Mouse (Mus musculus) frontal cortex, postnatal 14 days (tissue): ENCODE measurements around the gene Foxf1.

ENCODE experiments used
- DNase-seq, 2 experiments: peaks; one replicate each; pipeline ENCODE4 v3.0.0; 2022; ENCODE audit warnings: low spot score in 2 of 2

Gene Foxf1

DNA sequence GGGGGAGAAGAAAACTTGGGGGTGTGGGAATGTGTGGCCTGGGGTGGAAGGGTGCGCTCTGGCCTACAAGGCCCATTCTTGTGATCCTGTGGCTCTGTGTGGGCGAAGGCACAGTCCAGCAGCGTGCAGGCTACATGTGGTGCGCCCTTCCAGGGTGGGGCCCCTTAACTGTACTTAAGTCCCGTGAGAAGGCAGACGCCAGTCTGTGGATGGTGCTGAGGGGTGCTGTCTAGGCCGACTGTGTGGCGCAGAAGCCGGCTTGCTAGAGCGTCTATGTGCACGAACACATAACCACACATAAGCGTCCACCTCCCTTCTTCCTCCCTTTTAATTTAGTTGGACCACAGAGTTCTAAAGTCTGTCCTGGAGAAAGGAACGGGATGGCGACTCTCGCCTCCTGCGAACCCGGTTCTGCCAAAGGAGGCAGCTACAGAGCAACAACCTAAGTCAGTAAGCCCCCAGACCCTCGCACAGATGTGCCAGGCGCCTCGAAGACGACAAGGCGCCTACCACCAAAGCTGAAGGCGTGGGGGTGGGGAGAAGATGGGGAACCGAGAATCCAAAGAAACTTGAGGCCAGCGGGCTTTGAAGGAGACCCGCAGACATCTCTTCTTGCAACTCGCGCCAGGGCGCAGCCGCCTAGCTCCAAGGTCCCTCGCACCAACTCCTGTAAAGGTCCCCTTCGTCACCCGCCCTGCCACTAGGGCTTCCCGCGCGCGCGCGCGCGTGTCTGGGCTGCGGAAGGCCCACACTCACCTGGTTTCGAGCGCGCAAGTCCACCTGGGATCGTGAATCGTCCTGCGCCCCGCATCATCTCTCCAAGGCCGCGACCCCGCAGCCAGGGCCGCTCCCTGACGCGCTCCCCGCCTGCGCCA, 1.7 kb upstream of the Foxf1 start:
- no peak for DNase-seq

DNA sequence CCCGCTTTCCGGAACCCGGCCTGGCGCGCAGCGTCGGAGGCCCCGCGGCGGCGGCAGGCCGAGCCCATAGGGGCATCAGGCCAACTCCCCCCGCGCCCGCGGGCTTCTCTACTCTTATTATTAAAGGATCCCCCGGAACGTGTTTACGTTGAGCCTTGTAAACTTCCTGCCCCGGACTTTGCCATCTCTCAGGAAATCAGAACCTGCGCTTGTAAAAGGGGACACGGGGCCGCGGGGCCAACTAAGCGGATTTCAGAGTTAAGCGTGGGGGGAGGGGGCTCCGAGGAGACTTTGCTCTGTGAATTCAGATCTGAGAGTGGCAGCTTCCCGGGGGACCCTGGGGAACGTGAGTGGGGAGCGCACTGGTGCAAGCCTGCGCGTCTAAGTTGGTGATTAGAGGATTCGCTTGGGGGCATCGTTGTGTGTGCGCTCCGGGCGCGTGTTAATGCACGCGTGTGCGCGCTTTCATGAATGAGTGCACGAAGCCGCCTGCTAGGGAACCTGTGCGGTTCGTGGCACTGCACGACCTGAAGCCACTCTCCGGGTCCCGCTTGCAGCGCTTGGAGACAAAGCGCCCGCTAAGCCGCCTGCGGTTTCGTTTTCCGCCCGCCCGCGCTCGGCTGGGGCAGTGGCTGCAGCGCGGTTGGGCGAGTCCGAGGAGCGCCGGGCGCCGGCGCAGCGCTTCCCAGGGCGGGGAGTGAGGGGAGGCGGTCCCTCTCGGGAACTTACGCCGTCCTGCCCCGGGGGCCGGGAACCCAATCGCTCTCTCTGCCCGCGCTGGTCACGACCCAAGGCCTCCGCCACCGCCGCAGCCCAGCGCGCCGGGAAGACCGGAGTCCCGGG, 872 bp upstream of the Foxf1 start:
- no peak for DNase-seq

DNA sequence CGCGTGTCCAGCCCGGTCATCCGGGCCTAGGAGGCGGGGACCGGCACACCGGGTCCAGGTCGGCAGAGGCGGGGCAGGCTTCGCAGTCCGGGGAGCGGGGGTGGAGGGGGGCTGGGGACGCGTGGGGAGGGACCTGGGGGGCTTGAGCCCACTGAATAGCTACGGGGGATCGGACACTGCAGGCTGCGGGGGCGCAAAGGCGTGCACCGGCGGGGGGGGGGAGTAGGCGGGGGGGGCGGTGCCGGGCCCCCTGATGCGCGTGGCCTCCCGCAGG, 313 bp upstream of the Foxf1 start:
- no peak for DNase-seq

DNA sequence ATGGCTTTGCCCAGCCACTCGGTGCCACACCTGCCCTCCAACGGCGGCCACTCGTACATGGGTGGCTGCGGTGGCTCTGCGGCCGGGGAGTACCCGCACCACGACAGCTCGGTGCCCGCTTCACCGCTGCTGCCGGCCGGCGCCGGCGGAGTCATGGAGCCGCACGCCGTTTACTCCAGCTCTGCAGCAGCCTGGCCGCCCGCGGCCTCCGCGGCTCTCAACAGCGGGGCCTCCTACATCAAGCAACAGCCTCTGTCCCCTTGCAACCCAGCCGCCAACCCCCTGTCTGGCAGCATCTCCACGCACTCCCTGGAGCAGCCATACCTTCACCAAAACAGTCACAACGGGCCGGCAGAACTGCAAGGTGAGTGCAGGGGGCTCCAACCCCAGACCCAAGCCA, 825 bp downstream of the Foxf1 start:
- DNase-seq: no peak

DNA sequence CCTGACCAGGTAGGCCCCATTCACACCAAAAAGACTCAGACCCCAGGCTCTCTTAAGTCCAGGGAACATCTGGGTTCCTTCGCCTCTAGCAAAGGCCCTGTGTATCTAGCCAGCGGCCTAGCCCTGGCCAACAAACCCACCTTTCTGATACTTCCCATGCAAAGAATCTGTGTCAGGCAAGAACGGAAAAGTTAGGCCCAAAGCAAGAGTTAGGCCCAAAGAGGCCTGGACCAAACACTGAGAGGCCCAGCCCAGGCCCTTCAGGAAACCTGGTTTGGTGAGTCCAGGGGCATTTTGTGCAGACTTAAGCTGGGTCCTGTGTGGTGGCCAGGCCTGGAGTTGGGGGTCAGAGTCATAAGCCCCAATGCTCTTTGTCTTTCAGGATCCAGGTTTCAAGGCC, 1.4 kb downstream of the Foxf1 start:
- no peak for DNase-seq

DNA sequence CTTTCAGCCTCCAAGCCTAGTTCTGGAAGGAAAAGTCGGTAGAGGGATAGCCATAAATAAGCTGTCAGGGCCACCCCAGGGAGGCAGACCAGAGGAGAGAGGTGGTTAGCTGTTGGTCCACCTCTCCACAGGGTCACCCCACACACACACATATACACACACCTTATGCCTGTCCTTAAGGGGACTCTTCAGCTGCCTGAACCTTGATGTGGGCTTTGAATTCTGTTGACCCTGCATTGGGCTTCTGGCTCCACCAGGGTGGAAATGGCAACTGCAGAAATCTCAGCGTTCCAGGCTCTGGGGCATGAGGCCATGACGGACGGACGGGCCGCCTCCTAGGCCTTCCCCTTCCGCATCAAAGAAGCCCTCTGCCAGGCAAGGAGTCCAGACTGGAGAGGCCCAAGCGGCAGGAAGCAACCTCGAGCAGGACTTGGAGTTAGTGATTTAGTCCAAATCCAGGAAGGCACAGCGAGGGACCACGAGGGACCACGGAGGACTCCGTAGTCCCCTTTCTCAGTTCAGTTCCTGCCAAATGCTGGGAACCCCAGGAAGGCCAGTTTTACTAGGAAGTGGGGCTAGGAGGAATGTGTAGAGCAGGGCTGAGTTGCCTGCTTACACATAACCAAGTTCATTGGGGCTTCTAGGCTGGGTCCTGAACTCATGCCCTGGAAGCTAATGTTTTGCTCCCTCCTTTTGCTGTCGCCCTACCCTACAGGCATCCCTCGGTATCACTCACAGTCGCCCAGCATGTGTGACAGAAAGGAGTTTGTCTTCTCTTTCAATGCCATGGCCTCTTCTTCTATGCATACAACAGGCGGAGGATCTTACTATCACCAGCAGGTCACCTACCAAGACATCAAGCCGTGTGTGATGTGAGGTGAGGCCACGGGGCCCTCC, 2.1 kb downstream of the Foxf1 start:
- DNase-seq: no peak

DNA sequence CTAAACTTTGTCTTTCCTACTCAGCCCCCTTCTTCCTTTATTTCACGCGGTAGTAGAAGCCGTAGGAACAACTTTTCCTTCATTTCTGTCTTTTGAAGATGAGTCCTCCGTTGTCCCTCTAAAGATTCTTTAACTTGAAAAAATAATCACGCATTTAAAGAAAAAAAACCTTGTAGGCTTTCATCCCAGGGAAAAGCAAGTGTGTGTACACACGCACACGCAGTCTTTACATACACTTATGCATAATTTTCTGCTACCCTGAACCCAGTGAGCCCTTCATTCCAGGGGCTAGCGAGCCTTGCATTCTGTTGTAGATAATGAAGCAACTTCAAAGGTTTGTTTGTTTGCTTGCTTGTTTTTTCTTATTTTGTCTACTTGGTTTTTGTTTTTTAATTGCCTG, 4.1 kb downstream of the Foxf1 start:
- no peak for DNase-seq

DNA sequence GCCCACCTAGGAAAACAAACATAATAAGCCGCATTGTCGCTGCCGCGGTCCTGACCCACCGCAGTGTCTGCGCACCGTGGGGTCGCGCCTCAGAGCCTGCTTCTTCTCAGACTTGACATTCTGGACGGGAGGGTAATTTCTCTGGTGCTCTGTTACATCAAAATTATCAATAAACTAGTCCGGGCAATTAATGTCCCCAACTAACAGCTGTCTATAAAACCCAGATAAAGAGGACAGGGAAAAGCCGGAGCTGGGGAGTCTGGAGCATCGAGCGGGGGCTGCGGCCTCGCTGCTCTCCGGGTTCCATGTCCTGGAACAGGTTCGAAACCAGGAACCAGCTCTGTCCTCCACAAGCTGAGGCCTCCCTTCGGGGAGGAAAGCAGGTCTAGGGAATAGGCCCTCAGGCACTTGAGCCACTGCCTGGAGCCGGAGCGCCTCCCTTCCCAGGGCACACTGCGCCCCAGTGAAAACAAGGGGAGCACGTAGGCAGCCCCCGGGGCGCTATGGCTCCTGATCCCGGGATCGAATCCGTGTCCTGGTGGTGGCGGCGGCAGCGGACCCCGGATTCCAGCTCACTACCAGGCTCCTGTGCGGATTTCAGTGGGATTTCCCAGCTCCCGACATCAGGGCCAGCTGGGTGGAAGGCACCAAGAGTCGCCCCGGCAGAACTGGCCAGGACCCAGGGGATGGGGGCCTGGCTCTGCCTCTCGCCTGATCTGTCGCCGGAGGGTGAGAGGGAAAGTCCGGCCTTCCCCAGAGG, 4.9 kb downstream of the Foxf1 start:
- DNase-seq: no peak

DNA sequence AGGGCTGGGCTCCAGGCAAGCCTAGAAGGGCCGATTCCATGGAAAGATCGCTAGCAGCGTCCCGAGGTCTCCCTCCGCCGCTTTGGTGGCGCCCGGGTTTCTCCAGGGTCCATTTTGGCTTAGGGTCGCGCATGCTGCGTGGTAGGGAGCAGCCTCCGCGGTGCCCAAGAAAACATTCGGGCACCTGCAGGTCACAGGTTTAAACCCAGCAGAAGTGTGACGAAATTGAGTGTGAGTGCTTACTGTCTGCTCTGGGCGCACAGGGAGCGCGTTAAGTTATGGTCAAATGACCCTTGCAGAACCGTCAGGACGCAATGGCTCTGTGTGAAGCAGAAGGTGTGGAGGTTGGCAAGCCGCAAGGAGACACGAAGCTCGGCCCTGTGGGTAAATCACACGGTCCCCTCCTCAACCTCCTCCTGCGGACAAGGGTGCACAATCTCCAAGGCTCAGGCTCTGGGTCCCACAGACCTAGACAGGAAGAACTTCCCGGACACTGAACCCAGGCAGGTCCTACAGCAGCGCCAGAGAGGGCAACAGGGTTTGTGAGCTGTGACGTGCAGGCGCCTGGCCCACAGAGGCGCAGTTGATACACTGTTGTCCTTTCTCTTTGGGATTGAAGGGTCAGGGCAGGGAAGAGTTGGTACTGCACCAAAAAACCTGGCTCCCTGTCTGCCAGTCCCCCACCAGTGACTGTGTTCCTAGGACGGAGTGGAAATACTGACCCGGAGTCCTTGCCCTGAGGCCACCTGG, 5.6 kb downstream of the Foxf1 start:
- DNase-seq: no peak

DNA sequence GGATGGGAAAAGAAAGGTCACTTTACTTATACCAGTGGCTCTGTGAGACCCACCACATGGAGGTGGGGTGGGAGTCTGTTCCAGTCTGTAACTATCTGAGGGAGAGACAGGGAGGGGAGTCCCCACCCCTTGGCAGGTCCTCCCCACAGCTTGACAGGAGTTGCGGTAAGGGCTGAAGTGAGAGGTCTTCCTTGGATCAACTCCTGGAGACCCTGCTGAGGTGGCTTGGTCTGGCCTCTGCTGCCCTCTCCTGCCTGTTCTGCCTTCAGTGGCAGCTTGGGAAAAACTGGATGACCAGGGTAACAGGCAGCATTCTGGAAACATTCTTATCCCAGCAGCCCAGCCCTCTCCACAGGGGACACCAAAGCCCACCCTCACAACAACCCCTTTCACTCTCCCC, 6.5 kb downstream of the Foxf1 start:
- DNase-seq: no peak

DNA sequence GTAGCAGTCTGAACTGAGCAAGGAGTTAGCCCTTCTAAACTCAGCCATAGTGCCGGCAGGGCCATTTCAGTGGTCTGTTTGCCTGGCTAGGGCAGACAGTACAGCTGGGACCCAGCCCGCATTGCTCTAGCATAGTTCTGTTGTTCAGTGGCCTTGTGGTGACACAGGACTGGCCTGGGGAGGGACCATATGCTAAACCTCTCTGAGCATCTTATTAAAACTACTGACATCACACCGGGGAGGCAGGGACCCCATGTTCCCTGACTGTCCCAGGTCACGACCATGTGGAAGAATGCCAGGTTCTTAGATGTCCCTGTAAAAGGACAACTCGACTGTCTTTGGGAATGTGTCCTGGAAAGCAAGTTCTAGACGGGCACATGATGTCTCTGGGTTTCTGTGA, 8.0 kb downstream of the Foxf1 start:
- no peak for DNase-seq

DNA sequence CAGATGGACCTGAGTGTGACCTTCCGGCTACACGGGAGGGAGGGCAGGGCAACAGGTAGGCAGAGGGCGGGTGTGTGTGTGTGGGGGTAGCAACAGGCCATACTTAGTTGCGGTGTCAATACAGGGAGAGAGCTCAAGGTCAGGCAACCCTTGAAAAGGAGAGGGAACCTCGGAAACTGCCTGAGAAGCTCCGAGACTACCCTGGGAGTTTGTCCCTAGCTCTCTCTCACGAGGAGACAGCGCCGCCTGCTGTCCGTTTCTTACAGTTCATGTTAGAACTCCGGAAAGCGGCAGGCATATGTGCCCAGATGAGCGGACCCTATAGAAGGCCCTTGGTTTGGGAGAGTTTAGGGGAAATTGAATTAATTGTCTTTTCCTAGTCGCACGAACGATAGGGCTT, 8.4 kb downstream of the Foxf1 start:
- DNase-seq: peak; percentile 46 to 83

DNA sequence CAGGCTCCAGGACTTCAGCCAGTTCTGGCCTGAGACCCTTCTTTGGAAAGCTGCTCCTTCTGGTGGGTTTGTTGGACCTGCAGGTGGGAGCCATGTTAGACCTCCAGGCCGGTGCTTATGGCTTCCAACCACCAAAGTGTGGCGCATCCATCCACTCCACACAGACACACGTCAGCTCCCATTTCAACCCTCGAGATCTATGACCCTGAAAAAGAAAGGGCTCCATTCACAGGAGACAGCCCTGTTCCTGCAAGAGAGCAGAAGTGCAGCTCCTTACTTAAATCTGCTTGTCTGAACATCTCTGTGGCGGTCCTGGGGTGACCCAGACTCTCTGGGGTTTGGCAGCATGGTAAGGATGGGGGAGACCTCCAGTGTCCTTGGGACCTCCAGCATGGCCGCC, 9.3 kb downstream of the Foxf1 start:
- no peak for DNase-seq

DNA sequence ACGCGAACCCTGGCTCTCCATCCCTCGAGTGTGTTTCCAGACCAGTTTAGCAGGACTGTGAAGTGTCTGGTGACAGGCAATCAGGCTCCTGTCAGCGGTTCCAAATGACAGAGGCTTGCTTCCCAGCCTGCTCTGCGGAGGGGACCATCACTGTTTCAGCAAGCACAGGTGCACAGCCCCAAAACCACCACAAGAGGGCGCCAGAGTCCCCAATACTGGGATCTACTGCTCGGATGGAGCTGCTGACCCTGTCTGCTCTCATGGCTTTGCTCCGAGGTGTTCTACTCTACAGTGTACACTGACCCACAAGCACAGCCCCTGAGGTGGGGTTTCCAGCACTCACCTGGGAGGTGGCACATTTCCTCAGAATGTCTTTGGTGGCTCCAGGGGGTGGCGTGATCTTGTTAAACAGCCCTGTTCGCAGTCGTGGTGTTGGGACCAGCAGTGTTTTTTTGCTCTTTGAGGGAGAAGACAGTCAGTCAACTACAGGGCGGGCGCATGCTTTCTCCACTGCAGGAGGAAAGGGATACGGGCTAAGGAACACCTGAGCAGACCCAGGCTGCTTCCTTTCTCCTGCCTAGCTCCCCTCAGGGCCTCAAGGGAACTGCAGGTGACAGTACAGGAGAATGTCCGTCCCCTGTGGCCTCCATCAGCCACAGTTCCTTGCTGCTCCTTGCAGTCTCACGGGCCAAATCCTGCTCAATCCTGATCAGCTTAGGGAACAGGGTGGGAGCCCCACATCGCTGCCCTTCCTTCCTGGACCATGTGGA, 20.0 kb downstream of the Foxf1 start:
- DNase-seq: peak; percentile 41 to 71

DNA sequence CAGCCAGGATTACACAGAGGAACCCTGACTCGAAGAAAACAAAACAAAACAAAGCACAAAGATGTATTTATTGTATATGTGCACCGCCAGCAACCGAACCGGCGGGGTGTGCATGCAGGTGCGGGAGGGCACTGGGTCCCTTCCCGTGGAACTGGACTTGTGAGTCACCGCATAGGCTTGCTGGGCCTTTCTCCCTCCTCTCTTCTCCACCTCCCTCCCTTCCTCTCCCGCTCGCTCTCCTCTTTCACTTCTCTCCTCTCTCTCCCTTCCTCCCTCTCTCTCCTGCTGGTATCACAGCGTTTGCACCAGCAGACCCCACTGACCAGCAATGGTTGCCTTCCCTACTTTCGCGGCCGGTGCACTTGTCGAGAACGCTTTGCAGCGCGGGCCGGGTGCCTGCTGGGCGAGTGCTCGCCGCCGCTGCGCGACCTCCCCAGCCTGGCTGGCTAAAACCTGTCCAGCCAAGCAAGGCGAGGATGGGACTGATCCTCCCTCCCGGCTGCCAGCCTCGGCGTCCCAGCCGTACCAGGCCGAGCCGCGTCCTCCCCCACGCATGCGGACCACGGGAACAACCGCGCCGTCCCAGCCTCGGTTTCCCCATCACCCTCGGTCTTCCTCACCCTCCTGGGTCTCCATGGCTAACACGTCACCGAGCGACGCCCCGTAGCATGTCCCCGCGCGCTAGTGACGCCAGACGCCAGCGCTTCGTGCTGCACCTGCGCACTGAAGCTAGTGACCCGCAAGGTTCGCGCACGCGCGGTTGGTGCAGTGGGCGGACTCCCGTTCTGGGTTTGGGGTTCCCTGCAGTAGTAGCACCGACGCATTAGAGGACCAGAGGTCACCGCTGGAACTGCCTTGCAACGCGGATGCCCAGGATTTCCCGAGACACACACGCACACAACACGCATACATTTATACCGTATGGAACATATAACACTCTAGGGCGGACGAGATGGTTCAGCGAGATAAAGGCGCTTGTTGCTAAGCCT, 23.8 kb downstream of the Foxf1 start, which contains the start of gene Mthfsd:
Mthfsd (minus strand) TSS at position 725 of the 989 bp plus-strand sequence.
- DNase-seq: peak; percentile 97 to 98

DNA sequence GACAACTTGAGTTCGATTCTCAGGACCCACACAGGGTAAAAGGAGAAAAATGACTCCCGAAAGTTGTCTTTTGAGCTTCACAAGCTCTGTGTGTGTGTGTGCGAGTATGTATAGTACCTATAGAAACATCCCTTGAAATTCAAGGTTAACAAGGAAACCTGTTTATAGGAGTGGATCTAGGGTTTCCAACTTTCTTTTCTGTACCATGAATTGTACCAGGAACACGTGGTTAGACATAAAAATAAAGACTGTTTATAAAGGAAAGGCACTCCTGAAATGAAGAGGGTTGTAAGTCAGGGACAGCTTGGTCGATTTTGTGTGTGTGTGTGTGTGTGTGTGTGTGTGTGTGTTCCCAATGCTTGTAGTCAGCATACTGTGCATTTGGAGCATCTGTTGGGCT, 24.5 kb downstream of the Foxf1 start:
- no peak for DNase-seq

DNA sequence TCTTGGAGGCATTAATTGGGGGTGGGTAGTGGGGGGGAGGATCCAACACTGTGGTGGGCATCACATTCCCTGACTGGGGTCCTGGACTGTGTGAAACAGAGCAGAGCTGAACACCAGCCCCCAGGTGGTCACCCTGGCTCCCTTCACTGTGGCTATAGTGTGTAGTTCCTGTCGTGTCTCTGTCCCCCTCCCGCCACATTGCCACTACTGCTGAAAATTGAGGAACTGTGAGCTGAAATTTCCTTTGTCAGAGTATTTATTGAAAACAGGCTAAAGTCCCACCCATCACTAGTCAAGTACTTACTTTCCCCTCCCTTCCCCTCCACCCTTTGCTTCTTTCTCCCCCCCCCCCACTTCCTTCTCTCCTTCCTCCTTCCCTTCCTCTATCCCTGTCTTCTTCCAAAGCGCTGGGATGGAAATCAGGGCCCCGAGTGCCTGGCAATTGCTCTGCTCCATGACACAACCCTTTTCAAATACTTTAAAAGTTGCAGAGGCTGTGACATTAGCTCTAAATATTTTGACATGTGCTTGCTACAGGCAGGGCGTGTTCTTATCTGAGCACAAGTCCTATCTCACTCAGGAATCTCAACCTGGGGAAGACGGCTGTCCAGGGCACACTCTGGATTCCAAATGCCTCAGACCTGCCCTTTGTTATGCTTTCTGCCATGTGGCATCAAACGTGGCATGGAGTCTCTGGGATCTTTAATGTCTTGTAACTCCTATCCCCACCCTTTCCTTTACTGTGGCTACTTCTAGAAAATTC, 27.1 kb downstream of the Foxf1 start:
- DNase-seq: no peak

DNA sequence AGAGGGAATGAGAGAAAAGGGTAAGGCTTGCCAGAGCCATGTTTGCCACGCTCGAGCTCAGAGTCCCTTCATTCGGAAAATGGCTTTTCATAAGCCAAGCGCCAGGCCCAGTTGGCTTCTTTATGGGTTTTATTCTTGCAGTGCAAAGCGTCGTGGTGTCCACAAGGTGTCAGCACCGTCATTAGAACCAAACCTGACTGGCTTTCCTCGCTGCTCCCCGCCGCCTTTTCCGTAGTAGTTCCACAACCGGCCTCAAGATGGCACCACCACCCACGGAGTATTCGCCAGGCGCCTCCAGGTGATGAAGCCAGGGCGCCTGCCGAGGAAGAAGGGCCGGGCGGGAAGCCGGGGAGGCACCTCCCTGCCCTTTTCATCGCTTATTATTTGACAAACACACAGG, 29.1 kb downstream of the Foxf1 start:
- peak; percentile 87 to 96 for DNase-seq
